In genomic region chr10:125270266-125270665, GRCm38 (mm10) we compare ENCODE assay signal across 25 mouse cellular contexts.
A peak's percentile ranks its signal among the peaks of the same experiment; 100 is the strongest.
DNase-seq lines count a peak whose midpoint lies in the region; ATAC-seq and TF ChIP-seq lines count a peak whose summit lies in the region.
"Had no signal": no experiment of that assay in that cellular context is flagged by ENCODE, and none has a peak within 500 bp of the region (broad histone marks: within the 10 kb centered on the region; RNA-seq: fewer than 3 reads in every experiment).

No protein-coding gene starts in this region.

- H3K4me3 ChIP-seq in kidney, adult 2 months (ENCODE audit: insufficient read depth, low read depth, low read length) = no peak overlapping the region
- H3K4me3 ChIP-seq in bone marrow macrophage, adult 2 months (ENCODE audit: insufficient read depth, low read length) = no peak overlapping the region
- H3K4me3 ChIP-seq in midbrain, embryonic 16.5 days (ENCODE audit: low read depth, low read length) = no peak overlapping the region
- H3K4me3 ChIP-seq: embryonic facial prominence, embryonic 15.5 days; forebrain, embryonic 10.5 days; heart, embryonic 13.5 days; hindbrain, embryonic 10.5 days; limb, embryonic 13.5 days; midbrain, embryonic 13.5 days had no signal

- no peak for TF ChIP-seq CTCF in kidney, adult 2 months (conservative IDR thresholded peaks at IDR 0.05; ENCODE audit: insufficient read depth, insufficient read length, low read depth, low read length)
- TF ChIP-seq CTCF in bone marrow macrophage, adult 2 months (IDR thresholded peaks at IDR 0.05; ENCODE audit: low read depth, low read length) = no peak

- no peak for TF ChIP-seq POLR2A in kidney, adult 2 months (IDR thresholded peaks at IDR 0.05; ENCODE audit: low read depth, low read length)
- no peak for TF ChIP-seq POLR2A in bone marrow macrophage, adult 2 months (IDR thresholded peaks at IDR 0.05; ENCODE audit: borderline replicate concordance, low read depth, low read length)

- no peaks in the 10 kb centered on the region for H3K27me3 ChIP-seq in kidney, adult 2 months (replicated peaks; ENCODE audit: control insufficient read depth, insufficient read depth, low read length)
- H3K27me3 ChIP-seq in midbrain, embryonic 16.5 days (ENCODE audit: control insufficient read depth, insufficient read depth, low read depth, low read length) = no peaks in the 10 kb centered on the region
- H3K27me3 ChIP-seq: embryonic facial prominence, embryonic 15.5 days; heart, embryonic 13.5 days; limb, embryonic 13.5 days; midbrain, embryonic 13.5 days; Patski had no signal

- no peaks in the 10 kb centered on the region for H3K36me3 ChIP-seq in kidney, adult 2 months (ENCODE audit: control insufficient read depth, insufficient read depth, low read length)
- H3K36me3 ChIP-seq in midbrain, embryonic 16.5 days (ENCODE audit: control insufficient read depth, insufficient read depth, low read length) = no peaks in the 10 kb centered on the region
- H3K36me3 ChIP-seq: embryonic facial prominence, embryonic 15.5 days; forebrain, embryonic 10.5 days; heart, embryonic 13.5 days; hindbrain, embryonic 10.5 days; limb, embryonic 13.5 days; midbrain, embryonic 13.5 days had no signal

- DNase-seq in kidney, adult 2 months = no peak
- DNase-seq in kidney, postnatal 10 days = no peak
- DNase-seq in large intestine, adult 2 months (ENCODE audit: low read depth, low spot score) = peak; percentile 10
- DNase-seq in lung, postnatal 25 days (ENCODE audit: low spot score) = peak; percentile 81
- DNase-seq in heart, postnatal 36 days = no peak
- no peak for DNase-seq in heart, adult 9 months (ENCODE audit: low spot score in 2 of 2)
- DNase-seq: adrenal gland, adult 8-10 months; cerebellum, postnatal 10 days; forebrain, postnatal 0 days; kidney, adult 8-10 months; kidney, postnatal 25 days; layer of hippocampus, adult 9-11 months; right cerebral cortex, postnatal 14 days; thymus, postnatal 14 days had no signal

- no peak overlapping the region for H3K4me2 ChIP-seq in midbrain, embryonic 16.5 days (ENCODE audit: low read length)
- H3K4me2 ChIP-seq: embryonic facial prominence, embryonic 15.5 days; heart, embryonic 13.5 days; limb, embryonic 13.5 days; midbrain, embryonic 13.5 days had no signal

- 0 out of 2 replicates have a peak overlapping the region, but pooled peaks have one; percentile 23 for H3K27ac ChIP-seq in kidney, adult 2 months (ENCODE audit: insufficient read depth, low read depth, low read length)
- peak overlapping the region; percentile 74 for H3K27ac ChIP-seq in bone marrow macrophage, adult 2 months (ENCODE audit: insufficient read depth, low read depth, low read length)
- no peak overlapping the region for H3K27ac ChIP-seq in midbrain, embryonic 16.5 days (ENCODE audit: low read length)
- H3K27ac ChIP-seq: embryonic facial prominence, embryonic 15.5 days; forebrain, embryonic 10.5 days; heart, embryonic 13.5 days; hindbrain, embryonic 10.5 days; hindbrain, postnatal 0 days; limb, embryonic 13.5 days; midbrain, embryonic 13.5 days had no signal

- no peak overlapping the region for H3K9ac ChIP-seq in midbrain, embryonic 16.5 days (ENCODE audit: low read depth, low read length)
- H3K9ac ChIP-seq: embryonic facial prominence, embryonic 15.5 days; forebrain, postnatal 0 days; heart, embryonic 13.5 days; limb, embryonic 13.5 days; midbrain, embryonic 13.5 days had no signal

- intact Hi-C loops in heart, postnatal 36 days (cut with DNase I) = no loop called here

- no peak for ATAC-seq in midbrain, embryonic 16.5 days
- ATAC-seq: CD4-positive, CD25-positive, alpha-beta regulatory T cell, adult 4 months; forebrain, postnatal 0 days; hindbrain, postnatal 0 days; midbrain, embryonic 13.5 days; Patski had no signal

- 45% methylated on average over 5 of the region's 5 CpGs for WGBS in kidney, adult 2 months
- 20% methylated on average over 5 of the region's 5 CpGs for WGBS in large intestine, adult 2 months
- 74% methylated on average over 5 of the region's 5 CpGs for WGBS in midbrain, embryonic 16.5 days

- no peaks in the 10 kb centered on the region; the same call in 1 of the 2 replicates for H3K4me1 ChIP-seq in kidney, adult 2 months (ENCODE audit: control insufficient read depth, insufficient read depth, low read length)
- H3K4me1 ChIP-seq in bone marrow macrophage, adult 2 months (ENCODE audit: control insufficient read depth, insufficient read depth, low read length) = peaks cover 33% of the 10 kb centered on the region
- no peaks in the 10 kb centered on the region for H3K4me1 ChIP-seq in midbrain, embryonic 16.5 days (ENCODE audit: control insufficient read depth, insufficient read depth, low read length)
- H3K4me1 ChIP-seq: hindbrain, embryonic 10.5 days; midbrain, embryonic 13.5 days had no signal

- no peaks in the 10 kb centered on the region for H3K9me3 ChIP-seq in midbrain, embryonic 16.5 days (replicated peaks; ENCODE audit: control insufficient read depth, low read length, poor library complexity, severe bottlenecking)
- H3K9me3 ChIP-seq: embryonic facial prominence, embryonic 15.5 days; forebrain, embryonic 10.5 days; heart, embryonic 13.5 days; hindbrain, embryonic 10.5 days; limb, embryonic 13.5 days; midbrain, embryonic 13.5 days had no signal

Comparison
In these comparisons a context has a peak if more than half of its experiments do, and no peak if none do; other contexts are left out.
1. DNase-seq: peak in large intestine, adult 2 months (single experiment) and lung, postnatal 25 days (single experiment); none in kidney, adult 2 months (single experiment), kidney, postnatal 10 days (single experiment), heart, postnatal 36 days (0 of 2) and heart, adult 9 months (0 of 2).